Mouse (Mus musculus): ENCODE data around the gene Tmem45a2. TPM values are rescaled to one million over a fixed set of nuclear protein-coding genes. Genes with fewer than 3 reads are reported as not detected.
"Not testable (repeated sequence)": the region's sequence is repeated elsewhere in the genome, so short reads cannot be mapped to it uniquely, and the experiment has no call there.

Gene Tmem45a2
- polyA plus RNA-seq, 1 experiment: 0.91 TPM

DNA sequence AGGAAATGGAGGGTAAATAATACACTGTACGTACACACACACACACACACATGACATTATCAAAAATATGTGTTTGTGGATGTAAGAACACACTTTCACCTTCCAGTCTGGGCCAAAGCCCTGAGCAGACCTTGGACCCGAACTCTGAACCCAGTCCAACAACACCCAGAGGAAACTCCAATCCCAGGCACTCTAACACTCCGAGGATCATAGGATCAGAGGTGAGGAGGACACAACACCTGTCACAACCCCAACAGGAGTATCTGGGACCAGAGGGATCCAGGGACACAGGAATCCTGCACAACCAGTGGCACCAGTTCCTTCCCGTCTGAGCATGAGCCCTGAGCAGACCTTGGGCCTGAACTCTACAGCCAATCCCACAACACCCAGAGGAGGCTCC is 8.4 kb upstream of the Tmem45a2 start:
- Histone ChIP-seq H3K4me3 (replicated peaks; ENCODE audit: extremely low read depth, low read depth, low read length) (no peak overlapping the region), H3K4me1 (ENCODE audit: control insufficient read depth, insufficient read depth, low read length) (no peaks in the 10 kb centered on the region)
- 68% methylated on average over 4 of the region's 4 CpGs for WGBS
- no peak for TF ChIP-seq POLR2A (IDR thresholded peaks at IDR 0.05; ENCODE audit: borderline replicate concordance, extremely low read depth, low read depth, low read length)
- no peak for TF ChIP-seq CTCF (IDR thresholded peaks at IDR 0.05; ENCODE audit: insufficient read depth, low read length)
- DNase-seq: no peak

DNA sequence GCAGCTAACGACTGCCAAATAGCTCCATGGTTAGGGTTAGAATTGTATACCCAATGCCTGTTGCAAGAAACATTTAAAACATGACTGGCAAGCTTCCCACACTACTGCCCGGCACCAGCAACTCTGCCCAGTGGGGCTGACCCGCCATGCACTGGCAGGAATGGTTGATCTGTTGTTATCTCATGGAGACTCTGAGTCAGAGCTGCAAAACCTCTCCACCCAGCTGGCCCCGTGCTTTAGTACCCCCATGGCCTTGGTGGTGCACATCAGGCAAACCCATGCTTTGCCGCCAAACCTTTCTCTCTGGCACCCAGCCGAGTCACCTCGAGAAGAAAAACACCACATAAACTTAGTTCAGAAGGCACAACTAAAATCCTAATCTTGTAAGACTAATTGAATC is 4.8 kb upstream of the Tmem45a2 start:
- WGBS: 67% methylated on average over 7 of the region's 7 CpGs
- DNase-seq: no peak
- Histone ChIP-seq H3K4me3 (replicated peaks; ENCODE audit: extremely low read depth, low read depth, low read length) (no peak overlapping the region), H3K4me1 (ENCODE audit: control insufficient read depth, insufficient read depth, low read length) (no peaks in the 10 kb centered on the region)
- TF ChIP-seq CTCF (IDR thresholded peaks at IDR 0.05; ENCODE audit: insufficient read depth, low read length) (no peak), POLR2A (IDR thresholded peaks at IDR 0.05; ENCODE audit: borderline replicate concordance, extremely low read depth, low read depth, low read length) (no peak)

- no peak for DNase-seq
- TF ChIP-seq POLR2A (IDR thresholded peaks at IDR 0.05; ENCODE audit: borderline replicate concordance, extremely low read depth, low read depth, low read length): no peak
- no peak for TF ChIP-seq CTCF (IDR thresholded peaks at IDR 0.05; ENCODE audit: insufficient read depth, low read length)
- Histone ChIP-seq H3K4me1 (ENCODE audit: control insufficient read depth, insufficient read depth, low read length) (no peaks in the 10 kb centered on the region), H3K4me3 (replicated peaks; ENCODE audit: extremely low read depth, low read depth, low read length) (no peak overlapping the region)
- WGBS: 79% methylated on average over 3 of the region's 3 CpGs
These were observed 9.1 kb downstream of the Tmem45a2 start for GRCm38 (mm10) chr16:57062045-57062444.

DNA sequence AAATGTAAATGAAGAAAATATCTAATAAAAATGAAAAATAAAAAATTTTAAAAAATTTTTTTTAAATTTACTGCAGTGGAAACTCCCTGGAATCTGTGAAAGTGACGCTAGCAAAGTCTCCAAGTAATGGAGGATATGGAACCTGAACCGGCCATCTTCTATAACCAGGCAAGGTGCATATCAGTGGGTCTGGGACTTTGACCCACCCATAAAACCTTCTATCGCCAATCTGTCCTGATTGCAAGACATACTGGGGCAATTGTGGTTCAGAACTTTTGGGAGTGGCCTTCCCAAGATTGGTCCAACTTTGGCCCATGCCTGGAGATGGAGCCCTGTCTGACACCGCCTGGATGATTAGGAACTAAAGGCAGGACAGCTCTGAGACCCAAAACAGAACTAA is 14.2 kb downstream of the Tmem45a2 start:
- DNase-seq: no peak
- Histone ChIP-seq H3K4me3 (replicated peaks; ENCODE audit: extremely low read depth, low read depth, low read length) (no peak overlapping the region), H3K4me1 (ENCODE audit: control insufficient read depth, insufficient read depth, low read length) (no peaks in the 10 kb centered on the region)
- 75% methylated on average over 4 of the region's 4 CpGs for WGBS
- no peak for TF ChIP-seq POLR2A (IDR thresholded peaks at IDR 0.05; ENCODE audit: borderline replicate concordance, extremely low read depth, low read depth, low read length)
- TF ChIP-seq CTCF (IDR thresholded peaks at IDR 0.05; ENCODE audit: insufficient read depth, low read length): no peak

GRCm38 (mm10) chr16:57049974-57050373 is 21.2 kb downstream of the Tmem45a2 start:
- H3K4me3 ChIP-seq (replicated peaks; ENCODE audit: extremely low read depth, low read depth, low read length): no peak overlapping the region
- no peaks in the 10 kb centered on the region for H3K4me1 ChIP-seq (ENCODE audit: control insufficient read depth, insufficient read depth, low read length)
- WGBS: 88% methylated on average over 3 of the region's 3 CpGs
- TF ChIP-seq CTCF (IDR thresholded peaks at IDR 0.05; ENCODE audit: insufficient read depth, low read length) (no peak), POLR2A (IDR thresholded peaks at IDR 0.05; ENCODE audit: borderline replicate concordance, extremely low read depth, low read depth, low read length) (no peak)
- no peak for DNase-seq

DNA sequence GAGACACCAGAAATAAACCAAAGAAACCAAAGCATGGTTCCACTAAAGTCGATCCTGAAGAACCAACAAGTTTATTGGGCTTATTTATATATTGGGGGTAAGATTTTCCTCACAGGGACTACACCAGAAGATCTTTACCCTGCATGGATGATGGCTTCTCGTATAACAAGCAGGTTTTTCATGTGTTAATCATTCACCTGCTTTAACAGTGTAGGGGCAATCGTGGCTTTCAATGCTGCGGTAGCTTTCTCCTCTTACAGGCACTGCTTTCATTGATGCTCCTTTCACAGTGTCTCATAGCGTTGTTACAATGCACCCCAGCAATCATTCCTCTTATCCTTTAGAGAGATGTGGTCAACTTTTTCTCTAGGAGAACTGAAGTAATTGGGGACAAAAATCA is 32.6 kb downstream of the Tmem45a2 start:
- DNase-seq: no peak
- Histone ChIP-seq H3K4me1 (ENCODE audit: control insufficient read depth, insufficient read depth, low read length) (no peaks in the 10 kb centered on the region), H3K4me3 (replicated peaks; ENCODE audit: extremely low read depth, low read depth, low read length) (no peak overlapping the region)
- no peak for TF ChIP-seq POLR2A (IDR thresholded peaks at IDR 0.05; ENCODE audit: borderline replicate concordance, extremely low read depth, low read depth, low read length)
- TF ChIP-seq CTCF (IDR thresholded peaks at IDR 0.05; ENCODE audit: insufficient read depth, low read length): no peak
- WGBS: 55% methylated on average over 5 of the region's 5 CpGs

- DNase-seq: no peak
- no peaks in the 10 kb centered on the region for H3K4me1 ChIP-seq (ENCODE audit: control insufficient read depth, insufficient read depth, low read length)
- no peak overlapping the region for H3K4me3 ChIP-seq (replicated peaks; ENCODE audit: extremely low read depth, low read depth, low read length)
- no peak for TF ChIP-seq POLR2A (IDR thresholded peaks at IDR 0.05; ENCODE audit: borderline replicate concordance, extremely low read depth, low read depth, low read length)
- TF ChIP-seq CTCF (IDR thresholded peaks at IDR 0.05; ENCODE audit: insufficient read depth, low read length): no peak
- 69% methylated on average over 7 of the region's 7 CpGs for WGBS
These were observed 40.9 kb downstream of the Tmem45a2 start for GRCm38 (mm10) chr16:57030150-57030885.

GRCm38 (mm10) chr16:56998283-56998682 is 72.9 kb downstream of the Tmem45a2 start:
- 81% methylated on average over 9 of the region's 9 CpGs for WGBS
- not testable (repeated sequence) for H3K4me1 ChIP-seq (ENCODE audit: control insufficient read depth, insufficient read depth, low read length); H3K4me3 ChIP-seq (replicated peaks; ENCODE audit: extremely low read depth, low read depth, low read length); DNase-seq

Other genes starting within 250 kb of the Tmem45a2 start
- 2.2 and 5.1 TPM in 2 replicates for gene Tmem45a, start 185.2 kb downstream of the Tmem45a2 start, polyA plus RNA-seq (2012; rRNA removed)
- not detected in 2 replicates for gene Lnp1, start 143.3 kb downstream of the Tmem45a2 start, polyA plus RNA-seq (2012; rRNA removed)
- 7.6 and 8.3 TPM in 2 replicates for gene Tomm70a, start 50.3 kb upstream of the Tmem45a2 start, polyA plus RNA-seq (2012; rRNA removed)
- gene Nit2, start 96.0 kb upstream of the Tmem45a2 start, polyA plus RNA-seq (2012; rRNA removed): 7.9 and 13.1 TPM in 2 replicates
- 10.0 and 15.2 TPM in 2 replicates for gene Tbc1d23, start 160.1 kb upstream of the Tmem45a2 start, polyA plus RNA-seq (2012; rRNA removed)
- not detected in 2 replicates for gene Tmem30c, start 221.5 kb upstream of the Tmem45a2 start, polyA plus RNA-seq (2012; rRNA removed)